Mouse (Mus musculus) limb, embryonic 13.5 days (tissue): ENCODE data around the gene Tmem176b. TPM values are rescaled to one million over a fixed set of nuclear protein-coding genes. Genes with fewer than 3 reads are reported as not detected.

Experiments used
- ATAC-seq: fragments of 200-750 bp; cut with Nextera tagmentation; 2 replicates; pipeline ENCODE4 v1.8.0; 2017; ENCODE audit warnings: low read depth, moderate number of reproducible peaks, moderate TSS enrichment; ENCODE audit not compliant: low FRiP score
- H3K27ac ChIP-seq: fragments of 300-500 bp; sonication (generic); 2 replicates; pipeline ENCODE4 v1.5.1; 2015; ENCODE audit warnings: inconsistent platforms, mild to moderate bottlenecking, moderate library complexity
- H3K27me3 ChIP-seq: fragments of 300-500 bp; sonication (generic); 2 replicates; pipeline ENCODE4 v1.6.1; 2015; ENCODE audit warnings: mild to moderate bottlenecking, inconsistent platforms
- H3K36me3 ChIP-seq: fragments of 300-500 bp; sonication (generic); 2 replicates; pipeline ENCODE4 v1.6.1; 2015; ENCODE audit warnings: inconsistent platforms, mild to moderate bottlenecking, moderate library complexity
- H3K4me1 ChIP-seq: fragments of 300-500 bp; sonication (generic); 2 replicates; pipeline ENCODE4 v1.6.1; 2015; ENCODE audit warnings: inconsistent platforms
- H3K4me2 ChIP-seq: fragments of 300-500 bp; sonication (generic); replicated peaks from 2 replicates; pipeline ENCODE4 v1.6.1; 2015; ENCODE audit warnings: inconsistent platforms, mild to moderate bottlenecking, moderate library complexity
- H3K4me3 ChIP-seq: fragments of 300-500 bp; sonication (generic); 2 replicates; pipeline ENCODE4 v1.5.1; 2015; ENCODE audit warnings: moderate library complexity, mild to moderate bottlenecking, inconsistent platforms
- H3K9ac ChIP-seq: fragments of 300-500 bp; sonication (generic); 2 replicates; pipeline ENCODE4 v1.6.1; 2015; ENCODE audit warnings: mild to moderate bottlenecking, inconsistent platforms
- H3K9me3 ChIP-seq: fragments of 300-500 bp; sonication (generic); 2 replicates; pipeline ENCODE4 v1.6.1; 2016; ENCODE audit warnings: inconsistent platforms
- WGBS: fragments of 180-500 bp; shearing (Covaris S2); methylation state at CpG from one replicate; pipeline ENCODE4 v1.1.7; 2015; 5-methylcytosine and 5-hydroxymethylcytosine counted together
- polyA plus RNA-seq: library from polyadenylated mRNA; unstranded; fragments of >200 nt; fragmentation: Nextera tagmentation; extraction: Ambion mirVana; gene quantifications from 2 replicates; pipeline ENCODE4 v1.2.1, GENCODE M21; 2015

Tmem176b gene
- polyA plus RNA-seq, 1 experiment from 2014 or later: 224 TPM

DNA sequence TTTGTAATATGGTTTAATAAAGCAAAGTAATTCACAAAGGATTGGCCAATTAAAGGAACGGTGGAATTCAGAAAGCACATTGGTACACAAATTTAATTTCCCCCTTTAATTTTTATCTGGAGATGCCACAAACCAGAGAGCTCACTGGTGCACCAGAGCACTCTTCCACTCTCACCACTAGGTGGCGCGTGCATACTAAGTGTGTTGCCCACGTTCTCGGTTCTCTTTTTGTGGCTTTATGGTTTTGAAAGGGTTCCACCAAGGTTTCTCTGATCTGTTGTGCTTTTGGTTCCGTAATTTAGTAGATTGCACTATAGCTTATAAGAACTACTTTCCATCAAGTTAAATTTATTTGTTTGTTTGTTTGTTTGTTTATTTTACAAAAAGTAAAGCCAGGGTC, 23.5 kb downstream of the Tmem176b start:
- Histone ChIP-seq H3K4me1 (no peaks in the 10 kb centered on the region), H3K36me3 (no peaks in the 10 kb centered on the region), H3K4me2 (no peak overlapping the region), H3K27ac (no peak overlapping the region), H3K9ac (no peak overlapping the region), H3K4me3 (no peak overlapping the region), H3K9me3 (no peaks in the 10 kb centered on the region), H3K27me3 (no peaks in the 10 kb centered on the region)
- ATAC-seq: no peak
- 6% methylated on average over 6 of the region's 6 CpGs for WGBS

DNA sequence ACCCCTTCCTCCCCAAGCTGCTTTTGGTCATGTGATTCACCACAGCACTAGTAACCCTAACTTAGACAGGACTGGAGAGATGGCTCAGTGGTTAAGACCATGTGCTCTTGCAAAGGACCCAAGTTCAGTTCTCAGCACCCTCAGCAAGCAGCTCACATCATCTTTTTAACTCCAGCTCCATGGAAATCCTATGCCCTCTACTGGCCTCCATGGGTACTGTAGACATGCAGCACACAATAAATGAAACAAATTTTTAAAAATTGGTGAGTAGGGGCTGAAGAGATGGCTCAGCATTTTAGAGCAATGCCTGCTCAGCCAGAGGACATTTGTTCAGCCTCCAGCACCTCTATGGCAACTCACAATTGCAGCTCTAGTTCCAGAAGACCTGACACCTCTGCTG, 26.3 kb downstream of the Tmem176b start:
- Histone ChIP-seq H3K9me3 (no peaks in the 10 kb centered on the region), H3K9ac (no peak overlapping the region), H3K4me1 (no peaks in the 10 kb centered on the region), H3K27me3 (no peaks in the 10 kb centered on the region), H3K4me3 (no peak overlapping the region), H3K36me3 (no peaks in the 10 kb centered on the region), H3K27ac (no peak overlapping the region), H3K4me2 (no peak overlapping the region)
- no peak for ATAC-seq

DNA sequence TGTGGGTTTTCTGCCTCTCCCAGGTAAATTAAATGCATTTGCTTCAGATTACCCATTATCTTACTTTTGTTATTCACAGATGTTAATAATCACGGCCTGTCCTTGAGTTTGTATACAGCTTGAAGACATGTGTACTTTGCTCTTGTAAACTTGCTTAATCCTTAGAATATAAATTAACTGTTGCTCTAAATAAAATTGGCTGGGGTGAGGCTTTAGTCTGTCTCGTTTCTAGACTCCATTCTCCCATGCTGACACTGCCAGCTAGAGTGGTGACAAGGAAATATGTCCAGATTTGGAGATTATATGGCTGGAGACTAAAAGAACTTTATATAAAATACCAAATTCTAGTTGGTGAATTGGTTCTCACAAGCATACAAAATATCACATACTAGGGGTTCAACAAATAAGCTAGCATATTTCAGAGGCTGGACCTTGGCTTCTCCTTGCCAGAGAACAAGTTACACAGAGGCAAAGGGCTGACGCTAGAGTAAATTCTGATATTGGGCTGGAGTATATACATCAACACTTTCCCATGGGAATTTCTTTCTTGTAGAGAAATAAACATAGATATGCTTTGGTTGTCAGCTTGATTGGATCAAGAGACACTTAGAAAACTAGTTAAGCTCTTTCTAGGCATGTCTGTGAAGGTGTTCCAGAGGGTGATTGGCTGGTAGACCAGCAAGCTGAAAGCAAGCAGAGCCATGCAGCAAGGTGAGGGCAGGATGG, 31.6 kb downstream of the Tmem176b start:
- WGBS: 64% methylated on average over 3 of the region's 3 CpGs
- no peak for ATAC-seq
- H3K4me1 ChIP-seq: no peaks in the 10 kb centered on the region

DNA sequence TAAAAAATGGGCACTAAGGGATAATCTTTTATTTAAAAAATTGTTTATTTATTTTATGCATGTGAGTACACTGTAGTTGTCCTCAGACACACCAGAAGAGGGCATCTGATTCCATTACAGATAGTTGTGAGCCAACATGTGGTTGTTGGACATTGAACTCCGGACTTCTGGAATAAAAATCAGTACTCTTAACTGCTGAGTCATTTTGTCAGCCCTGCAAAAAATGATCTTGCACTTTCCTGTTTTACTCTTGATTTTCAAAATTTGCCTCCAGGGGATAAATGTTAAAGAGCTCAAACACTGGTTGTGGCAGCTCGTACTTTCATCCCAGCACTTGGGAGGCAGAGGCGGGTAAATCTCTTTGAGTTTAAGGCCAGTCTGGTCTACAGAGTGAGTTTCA, 34.5 kb downstream of the Tmem176b start:
- H3K4me1 ChIP-seq: no peaks in the 10 kb centered on the region
- H3K27ac ChIP-seq: no peak overlapping the region
- 85% methylated on average over 3 of the region's 3 CpGs for WGBS
- no peak overlapping the region for H3K4me2 ChIP-seq
- ATAC-seq: no peak
- H3K4me3 ChIP-seq: no peak overlapping the region
- no peak overlapping the region for H3K9ac ChIP-seq
- H3K36me3 ChIP-seq: no peaks in the 10 kb centered on the region
- H3K9me3 ChIP-seq: no peaks in the 10 kb centered on the region
- H3K27me3 ChIP-seq: no peaks in the 10 kb centered on the region

More for the DNA sequence above, 31.6 kb downstream of the Tmem176b start:
- Histone ChIP-seq H3K36me3 (no peaks in the 10 kb centered on the region), H3K27me3 (no peaks in the 10 kb centered on the region), H3K9me3 (no peaks in the 10 kb centered on the region), H3K9ac (no peak overlapping the region), H3K4me3 (no peak overlapping the region), H3K4me2 (no peak overlapping the region), H3K27ac (no peak overlapping the region)

DNA sequence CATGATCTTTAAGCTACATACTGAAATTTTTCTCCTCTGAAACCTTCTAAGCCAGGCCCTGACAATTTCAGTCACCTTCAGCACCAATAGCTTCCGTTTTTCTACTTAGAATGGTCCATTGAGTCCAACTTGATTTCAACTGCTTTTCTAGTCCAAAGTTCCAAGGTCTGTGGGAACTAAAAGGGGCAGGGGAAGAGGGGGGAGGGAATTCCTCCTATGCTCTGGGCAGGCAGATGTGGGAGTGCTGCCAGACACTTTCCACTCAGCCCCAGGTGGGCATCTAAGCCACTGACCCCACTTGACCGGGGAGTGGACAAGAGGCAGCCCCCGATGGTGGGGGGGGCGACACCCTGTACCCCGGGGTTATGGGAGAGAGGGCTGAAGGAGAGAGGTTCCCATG, 37.0 kb downstream of the Tmem176b start:
- Histone ChIP-seq H3K4me3 (no peak overlapping the region), H3K9me3 (no peaks in the 10 kb centered on the region), H3K4me1 (no peaks in the 10 kb centered on the region), H3K27ac (no peak overlapping the region), H3K27me3 (no peaks in the 10 kb centered on the region), H3K9ac (no peak overlapping the region), H3K36me3 (no peaks in the 10 kb centered on the region), H3K4me2 (no peak overlapping the region)
- no peak for ATAC-seq
- 79% methylated on average over 5 of the region's 5 CpGs for WGBS

DNA sequence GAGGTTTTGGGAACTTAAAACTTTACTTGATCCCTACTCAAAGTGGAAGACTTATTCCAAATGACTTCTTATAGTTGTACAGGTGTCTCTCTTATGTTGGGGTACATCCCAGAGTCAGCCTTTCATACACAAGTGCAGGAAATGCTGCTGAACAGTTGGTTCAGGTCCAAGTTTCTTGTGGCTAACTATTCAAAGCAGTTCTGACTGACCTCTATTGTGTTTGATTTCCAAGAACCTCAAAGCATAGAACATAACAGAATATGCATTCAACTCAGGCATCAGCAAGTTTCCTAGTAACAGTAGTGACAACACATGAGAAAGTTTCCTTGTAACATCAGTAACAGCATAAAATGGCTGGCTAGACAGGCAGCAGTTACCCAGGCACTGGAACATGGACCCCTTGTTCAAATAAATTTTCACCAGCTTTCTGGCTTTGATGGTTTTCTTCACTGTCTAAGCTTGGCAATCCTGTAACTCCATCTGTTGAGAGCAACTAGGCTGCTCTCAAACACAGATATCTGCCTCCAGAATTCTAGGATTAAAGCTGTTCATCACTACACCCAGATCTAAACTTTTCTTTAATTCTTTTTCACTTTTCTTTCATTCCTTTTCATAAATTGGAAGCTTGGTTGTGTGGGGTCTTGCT, 37.8 kb downstream of the Tmem176b start:
- no peaks in the 10 kb centered on the region for H3K4me1 ChIP-seq
- H3K4me3 ChIP-seq: no peak overlapping the region
- H3K27ac ChIP-seq: no peak overlapping the region
- H3K9me3 ChIP-seq: no peaks in the 10 kb centered on the region
- H3K36me3 ChIP-seq: no peaks in the 10 kb centered on the region
- no peak overlapping the region for H3K4me2 ChIP-seq
- no peaks in the 10 kb centered on the region for H3K27me3 ChIP-seq
- ATAC-seq: no peak
- H3K9ac ChIP-seq: no peak overlapping the region

DNA sequence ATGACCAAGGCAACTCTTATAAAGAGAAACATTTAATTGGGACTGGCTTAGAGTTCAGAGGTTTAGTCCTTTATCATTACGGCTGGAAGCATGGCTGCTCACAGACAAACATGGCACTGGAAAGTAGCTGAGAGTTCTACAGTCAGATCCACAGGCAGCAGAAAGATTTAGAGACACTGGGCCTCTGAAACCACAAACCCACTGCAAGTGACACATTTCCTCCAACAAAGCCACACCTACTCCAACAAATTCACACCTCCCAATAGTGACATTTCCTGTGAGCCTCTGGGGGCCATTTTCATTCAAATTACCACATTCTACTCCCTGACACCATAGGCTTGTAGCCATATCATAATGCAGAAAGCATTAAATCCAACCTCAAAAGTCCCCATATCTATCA, 39.4 kb downstream of the Tmem176b start:
- no peaks in the 10 kb centered on the region for H3K4me1 ChIP-seq
- no peak for ATAC-seq
- H3K4me3 ChIP-seq: no peak overlapping the region

DNA sequence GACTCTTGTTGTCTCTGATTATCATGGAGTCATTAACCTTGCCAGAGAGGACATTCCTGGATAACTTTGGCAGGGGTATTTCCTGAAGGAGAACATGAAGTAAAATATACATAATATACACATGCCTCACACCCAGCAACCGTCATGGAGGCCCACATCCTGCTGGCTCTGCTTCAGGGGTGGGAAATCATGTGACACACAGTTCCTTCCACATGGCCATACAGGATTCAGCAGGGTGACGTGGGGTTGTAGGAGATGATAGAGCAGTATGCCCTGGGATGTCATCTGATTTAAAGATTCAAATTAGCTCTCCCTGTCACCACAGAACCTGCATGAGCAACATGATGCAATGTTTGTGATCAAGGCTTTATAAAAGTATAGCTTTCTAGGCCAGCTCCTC, 53.4 kb downstream of the Tmem176b start:
- Histone ChIP-seq H3K9ac (no peak overlapping the region), H3K27ac (no peak overlapping the region), H3K4me1 (no peaks in the 10 kb centered on the region), H3K4me3 (no peak overlapping the region), H3K9me3 (no peaks in the 10 kb centered on the region), H3K4me2 (no peak overlapping the region), H3K27me3 (no peaks in the 10 kb centered on the region), H3K36me3 (no peaks in the 10 kb centered on the region)
- no peak for ATAC-seq
- 83% methylated on average over 2 of the region's 2 CpGs for WGBS

More for the DNA sequence above, 39.4 kb downstream of the Tmem176b start:
- H3K27ac ChIP-seq: no peak overlapping the region
- no peak overlapping the region for H3K9ac ChIP-seq
- no peak overlapping the region for H3K4me2 ChIP-seq
- 92% methylated on average over 1 of the region's 1 CpGs for WGBS
- no peaks in the 10 kb centered on the region for H3K36me3 ChIP-seq
- H3K27me3 ChIP-seq: no peaks in the 10 kb centered on the region
- no peaks in the 10 kb centered on the region for H3K9me3 ChIP-seq

DNA sequence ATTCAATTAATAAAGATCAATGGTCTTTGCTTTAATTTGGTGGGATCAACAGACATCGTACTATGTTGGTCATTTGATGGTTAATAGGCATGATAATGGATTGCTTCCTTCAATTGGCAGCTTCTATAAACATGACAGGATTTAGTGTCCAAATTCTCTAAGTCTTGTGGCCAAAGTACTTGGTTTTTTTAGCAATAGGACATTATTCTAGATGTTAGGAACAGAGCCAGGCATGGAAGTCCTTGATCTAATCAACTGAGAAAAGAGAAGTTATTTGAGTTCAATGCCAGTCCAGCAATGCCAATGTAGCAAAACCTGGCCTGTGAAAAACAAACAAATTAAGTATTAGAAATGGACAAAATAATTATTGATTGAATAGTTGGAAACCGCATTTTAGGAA, 55.7 kb downstream of the Tmem176b start:
- no peak overlapping the region for H3K9ac ChIP-seq
- no peak for ATAC-seq
- H3K27ac ChIP-seq: no peak overlapping the region
- H3K4me1 ChIP-seq: no peaks in the 10 kb centered on the region
- no peak overlapping the region for H3K4me3 ChIP-seq
- WGBS: 74% methylated on average over 2 of the region's 2 CpGs
- H3K4me2 ChIP-seq: no peak overlapping the region
- H3K27me3 ChIP-seq: no peaks in the 10 kb centered on the region
- no peaks in the 10 kb centered on the region for H3K36me3 ChIP-seq
- H3K9me3 ChIP-seq: no peaks in the 10 kb centered on the region

DNA sequence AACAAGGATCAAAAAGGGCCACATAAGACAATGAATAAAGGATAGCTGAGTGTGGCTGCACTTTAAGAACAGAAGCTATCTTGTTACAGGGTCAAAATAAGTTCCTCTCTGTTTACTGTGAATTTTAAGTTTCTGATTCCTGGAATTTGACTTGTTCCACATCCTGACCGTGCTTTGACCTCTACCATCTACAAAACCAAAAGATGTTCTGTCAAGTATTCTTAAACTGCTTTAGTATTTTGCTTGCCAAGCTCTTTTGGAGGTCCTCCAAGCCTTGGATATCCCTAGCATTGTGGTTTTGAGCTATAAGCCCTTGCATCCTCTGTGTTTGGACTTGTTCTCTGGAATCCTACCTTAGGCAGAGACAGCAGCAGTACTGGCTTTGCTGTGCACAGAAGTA, 56.1 kb downstream of the Tmem176b start:
- Histone ChIP-seq H3K4me1 (no peaks in the 10 kb centered on the region), H3K27ac (no peak overlapping the region), H3K9me3 (no peaks in the 10 kb centered on the region), H3K9ac (no peak overlapping the region), H3K4me2 (no peak overlapping the region), H3K36me3 (no peaks in the 10 kb centered on the region), H3K4me3 (no peak overlapping the region), H3K27me3 (no peaks in the 10 kb centered on the region)
- no peak for ATAC-seq
- 87% methylated on average over 1 of the region's 1 CpGs for WGBS

DNA sequence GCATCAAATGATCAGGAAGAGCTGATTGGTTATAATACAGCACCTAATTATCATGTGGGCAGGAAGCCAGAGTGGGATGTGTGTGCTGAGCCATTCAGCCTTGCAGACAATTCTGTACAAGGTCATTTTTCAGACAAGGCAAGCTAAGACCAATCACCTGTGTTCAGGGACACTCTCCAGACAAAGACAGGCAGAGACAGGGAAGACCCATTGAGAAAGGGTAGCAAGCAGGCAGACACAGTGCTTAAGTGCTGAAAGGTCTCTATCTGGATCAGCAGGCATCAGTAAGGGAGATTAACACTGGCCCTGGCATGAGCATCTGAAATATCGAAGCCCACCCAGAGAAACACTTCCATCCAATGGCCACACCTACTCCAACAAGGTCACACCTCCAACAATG, 56.9 kb downstream of the Tmem176b start:
- no peaks in the 10 kb centered on the region for H3K4me1 ChIP-seq
- WGBS: 94% methylated on average over 1 of the region's 1 CpGs
- no peaks in the 10 kb centered on the region for H3K36me3 ChIP-seq
- no peak for ATAC-seq
- no peak overlapping the region for H3K4me3 ChIP-seq
- H3K4me2 ChIP-seq: no peak overlapping the region
- H3K9me3 ChIP-seq: no peaks in the 10 kb centered on the region
- H3K27ac ChIP-seq: no peak overlapping the region
- no peak overlapping the region for H3K9ac ChIP-seq
- no peaks in the 10 kb centered on the region for H3K27me3 ChIP-seq
